Mouse (Mus musculus) liver, postnatal 0 days (tissue): ENCODE results near the gene Hivep2. TPM values are rescaled to one million over a fixed set of nuclear protein-coding genes. Genes with fewer than 3 reads are reported as not detected.

Source experiments
- ATAC-seq: fragments of 200-750 bp; cut with Nextera tagmentation; 2 replicates; pipeline ENCODE4 v1.8.0; 2017; ENCODE audit warnings: mild to moderate bottlenecking, moderate library complexity
- DNase-seq: peaks from one replicate; pipeline ENCODE4 v3.0.0-alpha.2; 2016
- H3K27ac ChIP-seq: fragments of 300-500 bp; sonication (generic); 2 replicates; pipeline ENCODE4 v1.5.1; 2014; ENCODE audit warnings: antibody characterized with exemption, moderate library complexity, mild to moderate bottlenecking, low read depth
- H3K27me3 ChIP-seq: fragments of 300-500 bp; sonication (generic); 2 replicates; pipeline ENCODE4 v1.6.1; 2014; ENCODE audit warnings: low read length, control low read depth, mixed read lengths; ENCODE audit not compliant: insufficient read depth
- H3K36me3 ChIP-seq: fragments of 300-500 bp; sonication (generic); replicated peaks from 2 replicates; pipeline ENCODE4 v1.6.1; 2014; ENCODE audit warnings: mild to moderate bottlenecking, control low read depth, low read length, moderate library complexity, mixed read lengths; ENCODE audit not compliant: insufficient read depth
- H3K4me1 ChIP-seq: fragments of 300-500 bp; sonication (generic); 2 replicates; pipeline ENCODE4 v1.6.1; 2014; ENCODE audit warnings: antibody characterized with exemption, mild to moderate bottlenecking, control low read depth; ENCODE audit not compliant: insufficient read depth
- H3K4me2 ChIP-seq: fragments of 300-500 bp; sonication (generic); 2 replicates; pipeline ENCODE4 v1.6.1; 2014; ENCODE audit warnings: low read depth, mild to moderate bottlenecking, low read length, moderate library complexity, mixed read lengths
- H3K4me3 ChIP-seq: fragments of 300-500 bp; sonication (generic); 2 replicates; pipeline ENCODE4 v1.5.1; 2014; ENCODE audit warnings: low read depth, low read length
- H3K9ac ChIP-seq: fragments of 300-500 bp; sonication (generic); replicated peaks from 2 replicates; pipeline ENCODE4 v1.6.1; 2014; ENCODE audit warnings: mild to moderate bottlenecking, moderate library complexity
- H3K9me3 ChIP-seq: fragments of 300-500 bp; sonication (generic); 2 replicates; pipeline ENCODE4 v1.6.1; 2016; ENCODE audit warnings: mild to moderate bottlenecking, control low read depth, low read length, mixed read lengths
- CTCF ChIP-seq: sonication (generic); IDR thresholded peaks from 2 replicates; pipeline ENCODE4 v1.5.1; 2016; ENCODE audit warnings: antibody characterized with exemption, low read depth
- EP300 ChIP-seq: IDR thresholded peaks from 2 replicates; pipeline ENCODE4 v1.6.1; 2016; ENCODE audit warnings: antibody characterized with exemption, low read depth, mild to moderate bottlenecking
- WGBS: fragments of 180-500 bp; shearing (Covaris S2); extraction: QIAGEN DNeasy Blood & Tissue Kit; methylation state at CpG from one replicate; pipeline ENCODE4 v1.1.7; 2014; ENCODE audit not compliant: insufficient replicate concordance; 5-methylcytosine and 5-hydroxymethylcytosine counted together
- polyA plus RNA-seq: library from polyadenylated mRNA; unstranded; fragments of >200 nt; fragmentation: Nextera tagmentation; extraction: Ambion mirVana; gene quantifications from 2 replicates; pipeline ENCODE4 v1.2.1, GENCODE M21; 2015

Hivep2 gene
- polyA plus RNA-seq, 1 experiment from 2014 or later = 0.82 TPM

GRCm38 (mm10) chr10:14034790-14035189 lies 68.9 kb downstream of the Hivep2 start:
- no peak for TF ChIP-seq EP300
- Histone ChIP-seq H3K4me3 (no peak overlapping the region), H3K9me3 (no peaks in the 10 kb centered on the region), H3K27me3 (no peaks in the 10 kb centered on the region), H3K4me1 (no peaks in the 10 kb centered on the region), H3K4me2 (no peak overlapping the region), H3K36me3 (no peaks in the 10 kb centered on the region), H3K27ac (no peak overlapping the region), H3K9ac (no peak overlapping the region)
- WGBS = 60% methylated on average over 7 of the region's 7 CpGs
- no peak for ATAC-seq
- no peak for DNase-seq

DNA sequence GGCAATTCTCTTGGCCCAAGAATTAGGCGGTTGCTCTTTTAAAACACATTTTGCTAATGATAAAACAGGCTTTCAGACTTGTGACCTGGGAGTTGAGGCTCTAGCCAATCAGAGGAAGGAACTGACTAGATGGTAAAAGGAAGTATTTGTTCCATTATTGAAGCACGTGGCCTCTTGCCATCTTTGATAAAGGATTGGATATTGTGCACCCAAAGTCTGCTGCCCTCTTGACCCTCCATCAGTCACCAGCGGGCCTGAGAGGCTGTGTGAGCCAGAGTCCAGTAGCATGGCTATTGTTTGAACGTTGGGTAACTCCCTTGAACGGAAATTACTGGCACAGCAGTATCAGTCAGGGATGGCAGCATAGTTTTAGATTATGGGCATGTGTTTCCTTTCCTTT lies 69.7 kb downstream of the Hivep2 start:
- Histone ChIP-seq H3K27me3 (no peaks in the 10 kb centered on the region), H3K4me2 (no peak overlapping the region), H3K4me1 (no peaks in the 10 kb centered on the region), H3K4me3 (no peak overlapping the region), H3K36me3 (no peaks in the 10 kb centered on the region), H3K9ac (no peak overlapping the region), H3K9me3 (no peaks in the 10 kb centered on the region), H3K27ac (no peak overlapping the region)
- DNase-seq (no peak), ATAC-seq (no peak)
- WGBS = 52% methylated on average over 5 of the region's 5 CpGs
- TF ChIP-seq EP300 (no peak), CTCF (no peak)

DNA sequence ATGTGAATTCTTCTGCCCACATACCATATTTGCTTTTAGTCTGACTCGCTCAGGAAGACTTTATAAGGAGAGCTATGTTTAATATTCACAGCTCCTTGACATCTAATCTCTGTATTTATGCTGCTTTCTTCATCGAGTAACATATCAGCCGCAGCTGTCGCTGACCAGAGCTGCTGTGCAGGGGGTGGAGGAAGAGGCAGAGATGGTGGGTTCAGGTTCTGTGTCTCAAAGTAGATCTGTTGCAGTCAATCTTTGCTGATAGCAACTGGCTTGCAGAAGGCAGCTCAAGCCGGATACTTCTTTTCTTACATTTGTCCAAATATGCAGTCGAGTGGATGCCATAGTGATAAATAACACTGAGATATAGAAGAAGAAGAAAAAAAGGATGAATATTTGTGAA lies 70.6 kb downstream of the Hivep2 start:
- Histone ChIP-seq H3K4me2 (no peak overlapping the region), H3K9ac (no peak overlapping the region), H3K4me3 (no peak overlapping the region), H3K27ac (no peak overlapping the region), H3K9me3 (no peaks in the 10 kb centered on the region), H3K27me3 (no peaks in the 10 kb centered on the region), H3K4me1 (no peaks in the 10 kb centered on the region), H3K36me3 (no peaks in the 10 kb centered on the region)
- WGBS = 82% methylated on average over 6 of the region's 6 CpGs
- TF ChIP-seq EP300 (no peak), CTCF (no peak)
- no peak for DNase-seq
- ATAC-seq = no peak

DNA sequence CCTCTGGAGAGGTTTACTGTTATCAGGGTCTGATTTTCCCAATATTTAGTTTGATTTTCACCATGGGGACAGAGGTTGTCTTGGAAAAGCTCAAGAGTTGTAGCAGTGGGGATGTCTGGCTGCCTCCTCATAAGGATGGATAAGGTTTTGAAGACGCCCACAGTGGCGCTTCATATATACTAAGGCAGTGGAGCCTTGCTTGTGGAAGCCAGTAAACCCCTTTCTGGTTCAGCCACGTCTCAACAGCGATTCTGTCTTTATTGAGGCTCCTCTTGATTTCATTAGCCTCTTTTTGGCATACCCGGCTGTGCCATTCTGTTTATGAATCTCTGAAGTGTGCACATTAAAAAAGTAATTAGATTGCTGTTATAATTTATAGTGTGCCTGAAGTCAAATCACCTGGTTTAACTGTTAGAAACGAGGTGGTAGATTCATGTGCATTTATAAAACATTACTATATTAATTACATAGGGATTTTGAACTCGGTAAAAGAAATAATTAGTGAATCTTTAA lies 72.2 kb downstream of the Hivep2 start:
- DNase-seq = no peak
- no peak overlapping the region for H3K4me2 ChIP-seq
- no peak overlapping the region for H3K4me3 ChIP-seq
- no peak overlapping the region for H3K9ac ChIP-seq
- no peak overlapping the region for H3K27ac ChIP-seq
- WGBS = 76% methylated on average over 7 of the region's 7 CpGs
- H3K27me3 ChIP-seq = no peaks in the 10 kb centered on the region
- no peaks in the 10 kb centered on the region for H3K4me1 ChIP-seq
- TF ChIP-seq CTCF (no peak), EP300 (no peak)
- H3K36me3 ChIP-seq = no peaks in the 10 kb centered on the region
- H3K9me3 ChIP-seq = no peaks in the 10 kb centered on the region
- ATAC-seq = no peak

GRCm38 (mm10) chr10:14040716-14041470 lies 75.0 kb downstream of the Hivep2 start:
- 65% methylated on average over 9 of the region's 9 CpGs for WGBS
- no peak for ATAC-seq
- Histone ChIP-seq H3K36me3 (no peaks in the 10 kb centered on the region), H3K9ac (no peak overlapping the region), H3K27me3 (no peaks in the 10 kb centered on the region), H3K4me1 (no peaks in the 10 kb centered on the region), H3K9me3 (no peaks in the 10 kb centered on the region), H3K4me2 (no peak overlapping the region), H3K27ac (no peak overlapping the region), H3K4me3 (no peak overlapping the region)
- TF ChIP-seq CTCF (no peak), EP300 (no peak)
- DNase-seq = no peak

DNA sequence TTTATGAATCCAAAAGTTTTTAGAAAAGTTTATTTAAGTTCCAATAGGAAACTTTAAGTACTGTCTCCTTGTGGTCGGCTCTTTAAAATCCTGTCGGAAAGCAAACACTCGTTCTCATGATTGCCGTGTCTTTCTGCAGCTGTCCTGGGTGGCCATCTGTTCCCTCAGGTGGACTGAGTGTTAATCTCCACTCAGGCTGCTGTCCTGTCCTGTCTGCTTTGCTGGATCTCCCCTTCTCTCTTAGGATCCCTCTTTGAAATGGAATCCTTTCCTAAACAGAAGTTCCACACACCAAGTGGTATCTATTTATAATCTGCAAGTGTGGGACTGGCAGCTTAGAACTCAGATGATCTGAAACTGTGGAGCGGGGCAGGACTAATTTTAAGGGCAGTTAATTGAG lies 75.7 kb downstream of the Hivep2 start:
- H3K27me3 ChIP-seq = no peaks in the 10 kb centered on the region

More for the DNA sequence above, 75.7 kb downstream of the Hivep2 start:
- WGBS = 78% methylated on average over 5 of the region's 5 CpGs
- no peak overlapping the region for H3K9ac ChIP-seq
- H3K4me1 ChIP-seq = no peaks in the 10 kb centered on the region
- no peak overlapping the region for H3K4me2 ChIP-seq
- no peak for DNase-seq
- H3K4me3 ChIP-seq = no peak overlapping the region
- H3K9me3 ChIP-seq = no peaks in the 10 kb centered on the region
- H3K27ac ChIP-seq = no peak overlapping the region
- TF ChIP-seq CTCF (no peak), EP300 (no peak)
- no peak for ATAC-seq
- no peaks in the 10 kb centered on the region for H3K36me3 ChIP-seq
